Comparison of ENCODE assay signal across 24 mouse cellular contexts in genomic region chr11:83598991-83599390, GRCm38 (mm10). TPM values are rescaled to one million over a fixed set of nuclear protein-coding genes. Genes with fewer than 3 reads are reported as not detected.
"Had no signal": no experiment of that assay in that cellular context is flagged by ENCODE, and none has a peak within 500 bp of the region (broad histone marks: within the 10 kb centered on the region; RNA-seq: fewer than 3 reads in every experiment).

No protein-coding gene starts in this region.

- H3K27ac ChIP-seq: kidney, postnatal 0 days; left cerebral cortex, adult 2 months; limb, embryonic 12.5 days; liver, embryonic 12.5 days; liver, embryonic 15.5 days had no signal

- H3K27me3 ChIP-seq: limb, embryonic 12.5 days; liver, embryonic 12.5 days; liver, embryonic 15.5 days had no signal

- H3K9me3 ChIP-seq: limb, embryonic 12.5 days; liver, embryonic 12.5 days; liver, embryonic 15.5 days had no signal

- H3K4me3 ChIP-seq: left cerebral cortex, adult 2 months; limb, embryonic 12.5 days; liver, embryonic 12.5 days; liver, embryonic 15.5 days had no signal

- H3K9ac ChIP-seq: limb, embryonic 12.5 days; liver, embryonic 12.5 days; liver, embryonic 15.5 days had no signal

- H3K4me1 ChIP-seq: limb, embryonic 12.5 days; liver, embryonic 12.5 days; liver, embryonic 15.5 days had no signal

- H3K36me3 ChIP-seq: limb, embryonic 12.5 days; liver, embryonic 12.5 days; liver, embryonic 15.5 days had no signal

- DNase-seq: kidney, adult 18-20 months; kidney, adult 9 months; kidney, postnatal 36 days; layer of hippocampus, postnatal 36 days; liver; lung, adult 2 months; midbrain, embryonic 14.5 days; thymus, adult 18-20 months; thymus, postnatal 36 days had no signal

- ATAC-seq: intestine, embryonic 16.5 days; liver, embryonic 12.5 days had no signal

- H3K4me2 ChIP-seq: limb, embryonic 12.5 days; liver, embryonic 12.5 days; liver, embryonic 15.5 days; midbrain, embryonic 11.5 days had no signal

RNA-seq across cellular contexts. Expression of gene Rpl9-ps1, which starts 46.4 kb away (rescaled TPM):
- polyA plus RNA-seq: intestine, embryonic 16.5 days; kidney, postnatal 0 days; limb, embryonic 12.5 days; liver, embryonic 12.5 days; liver, embryonic 15.5 days; lung, adult 2 months; midbrain, embryonic 11.5 days; midbrain, embryonic 14.5 days; midbrain, postnatal 0 days; neural tube, embryonic 11.5 days; neural tube, embryonic 14.5 days; small intestine, adult 2 months; spleen, adult 2 months; stomach, embryonic 16.5 days; testis, adult 2 months; urinary bladder, adult 2 months had no signal

RNA-seq across cellular contexts. Expression of gene Ccl3, which starts 50.2 kb away (rescaled TPM):
- polyA plus RNA-seq: limb, embryonic 12.5 days; testis, adult 2 months had no signal
